Mouse (Mus musculus) embryo, embryonic 10 days (tissue): ENCODE results near the gene Zscan4f.
"Not testable (repeated sequence)": the region's sequence is repeated elsewhere in the genome, so short reads cannot be mapped to it uniquely, and the experiment has no call there.

Source experiments
- DNase-seq: peaks from one replicate; pipeline ENCODE4 v3.0.0-alpha.2; 2015; ENCODE audit warnings: low spot score

Zscan4f gene

GRCm38 (mm10) chr7:11397615-11398014 lies at the start of gene Zscan4f:
Zscan4f (plus strand) TSS chr7:11397915.
- not testable (repeated sequence) for DNase-seq

- not testable (repeated sequence) for DNase-seq
Observed at GRCm38 (mm10) chr7:11384641-11385040, 13.1 kb upstream of the Zscan4f start.
